Mouse (Mus musculus) A20 (cell line): ENCODE measurements at regions not wholly inside any gene's neighbourhood (a gene's known extent, or its start where the extent isn't known, plus 50 kb on each side); places are given as distances from the start of the nearest gene placed in this dataset.

ENCODE experiments used
- DNase-seq: peaks from one replicate; pipeline ENCODE4 v3.0.0-alpha.2; 2011; ENCODE audit warnings: low read depth, low spot score

GRCm38 (mm10) chr4:137160526-137160925 lies 111.9 kb upstream of the Zbtb40 start:
- no peak for DNase-seq

GRCm38 (mm10) chr4:137158201-137158600 lies 109.6 kb upstream of the Zbtb40 start:
- no peak for DNase-seq

- DNase-seq = no peak
These were observed 108.0 kb upstream of the Zbtb40 start for GRCm38 (mm10) chr4:137156441-137157105.

- DNase-seq = no peak
These were observed 100.2 kb upstream of the Zbtb40 start for GRCm38 (mm10) chr4:137148756-137149155.

DNA sequence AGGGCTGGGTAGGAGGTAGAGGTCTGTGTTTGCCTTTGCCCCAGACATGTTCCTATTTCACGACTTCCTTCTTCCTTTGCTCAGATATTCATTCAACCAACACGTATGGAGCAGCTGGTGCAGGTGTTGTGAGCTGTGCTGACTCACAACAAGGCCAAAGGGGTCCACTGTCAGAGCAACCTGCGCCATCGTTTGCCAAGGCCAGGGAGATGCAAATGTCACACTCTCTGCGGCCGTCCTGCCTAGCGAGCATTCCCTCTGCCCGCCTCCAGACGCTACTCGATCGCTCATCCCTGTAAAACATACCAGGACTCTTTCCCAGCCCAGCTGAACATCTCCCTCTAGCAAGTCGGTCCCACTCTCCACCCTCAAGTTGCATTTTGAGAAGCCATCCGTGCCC lies 99.2 kb upstream of the Zbtb40 start:
- DNase-seq = no peak

DNA sequence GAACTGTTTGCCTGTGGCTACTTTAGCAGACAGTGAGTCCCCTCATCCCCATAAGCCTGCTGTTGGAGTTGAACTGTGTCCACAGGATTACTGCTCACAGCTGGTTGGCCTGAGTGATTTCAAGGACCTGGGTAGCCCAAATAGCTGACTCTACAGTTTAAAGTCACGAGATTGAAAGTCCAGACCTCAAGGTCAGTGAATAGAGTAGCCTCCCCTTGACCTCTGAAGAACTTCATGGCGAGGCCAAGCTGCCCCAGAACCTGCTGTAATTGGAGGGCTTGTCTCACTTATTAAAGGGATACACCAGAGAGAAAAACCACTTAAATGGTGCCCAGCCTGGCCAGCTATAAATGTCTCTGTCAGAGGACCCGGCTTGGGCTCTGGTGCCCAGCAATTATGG lies 97.7 kb upstream of the Zbtb40 start:
- no peak for DNase-seq

DNA sequence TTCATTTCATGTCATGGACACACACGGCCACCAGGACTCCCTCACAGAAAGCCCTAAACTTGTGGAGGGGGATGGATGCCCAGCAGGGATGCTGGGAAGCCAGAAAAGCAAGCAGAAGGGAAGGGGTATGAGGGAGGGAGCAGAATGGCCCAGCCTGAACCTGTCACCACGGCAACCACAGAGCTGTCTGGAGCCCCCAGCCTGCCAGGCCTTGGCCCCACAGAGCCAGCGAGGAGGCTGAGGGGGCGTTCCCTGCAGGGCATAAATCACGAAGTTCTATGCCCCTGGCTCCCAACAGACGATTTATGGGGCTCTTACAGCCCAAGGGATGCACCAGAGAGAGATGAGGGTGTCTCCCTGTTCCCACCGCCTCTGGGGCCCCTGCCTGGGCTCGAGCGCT lies 93.7 kb upstream of the Zbtb40 start:
- DNase-seq = no peak

- no peak for DNase-seq
These were observed 90.6 kb upstream of the Zbtb40 start for GRCm38 (mm10) chr4:137139051-137139705.

DNA sequence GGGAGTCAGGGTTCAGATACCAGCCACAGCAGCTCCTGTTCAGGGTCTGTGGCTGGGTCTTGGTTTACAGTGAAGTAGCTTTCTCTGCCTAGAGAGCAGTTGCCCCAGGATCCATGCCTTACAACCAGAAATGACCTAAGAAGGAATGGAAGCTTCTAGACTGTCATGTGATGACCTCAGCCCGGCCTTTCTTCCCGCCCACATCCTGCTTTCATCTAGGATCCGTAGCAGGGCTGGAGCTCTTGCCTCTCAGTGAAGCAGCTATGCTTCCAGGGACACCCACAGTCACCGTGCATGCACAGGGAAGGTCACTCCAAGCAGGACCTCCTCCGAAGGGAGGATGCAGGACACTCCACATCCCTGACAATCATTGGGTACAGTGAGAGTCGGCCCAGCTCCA lies 89.5 kb upstream of the Zbtb40 start:
- no peak for DNase-seq

DNA sequence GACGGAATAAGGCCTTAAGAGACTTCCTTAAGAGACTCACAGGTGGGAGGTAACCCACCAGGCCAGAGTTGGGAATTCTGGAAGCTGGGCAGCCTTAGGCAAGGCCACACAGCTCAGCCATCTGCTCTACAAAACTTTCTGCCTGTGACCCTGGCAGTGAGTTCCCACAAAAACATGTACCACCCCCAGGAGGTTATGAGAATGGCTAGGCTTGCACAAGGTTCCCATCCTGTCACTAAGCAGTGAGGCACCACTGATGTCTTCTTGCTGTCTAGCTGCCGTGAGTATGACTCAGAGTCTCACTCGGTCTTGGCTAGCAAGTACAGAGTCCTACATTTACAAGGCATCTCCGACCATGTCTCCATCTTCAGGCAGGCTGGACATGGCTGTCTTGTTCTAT lies 87.7 kb upstream of the Zbtb40 start:
- no peak for DNase-seq

DNA sequence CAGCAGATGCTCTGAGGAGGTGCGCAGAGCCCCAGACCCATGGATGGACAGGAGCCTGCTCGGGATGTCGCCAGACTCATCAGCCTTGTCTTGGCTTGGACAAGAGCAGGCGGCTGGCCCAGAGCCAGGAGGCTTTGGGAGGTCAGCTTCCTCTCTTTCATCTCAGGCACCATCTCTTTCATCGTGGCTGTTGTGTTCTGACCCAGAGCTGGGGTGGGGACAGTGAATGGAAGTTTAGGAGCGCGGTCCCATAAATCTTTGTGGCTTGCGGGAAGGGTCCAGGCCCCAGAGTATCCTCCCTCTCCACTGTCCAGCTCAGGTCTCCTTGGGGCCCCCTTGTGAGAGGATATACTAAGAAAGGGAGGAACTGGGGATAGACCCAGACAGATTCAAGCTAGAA lies 87.2 kb upstream of the Zbtb40 start:
- no peak for DNase-seq

- no peak for DNase-seq
These were observed 86.0 kb upstream of the Zbtb40 start for GRCm38 (mm10) chr4:137134553-137134952.

DNA sequence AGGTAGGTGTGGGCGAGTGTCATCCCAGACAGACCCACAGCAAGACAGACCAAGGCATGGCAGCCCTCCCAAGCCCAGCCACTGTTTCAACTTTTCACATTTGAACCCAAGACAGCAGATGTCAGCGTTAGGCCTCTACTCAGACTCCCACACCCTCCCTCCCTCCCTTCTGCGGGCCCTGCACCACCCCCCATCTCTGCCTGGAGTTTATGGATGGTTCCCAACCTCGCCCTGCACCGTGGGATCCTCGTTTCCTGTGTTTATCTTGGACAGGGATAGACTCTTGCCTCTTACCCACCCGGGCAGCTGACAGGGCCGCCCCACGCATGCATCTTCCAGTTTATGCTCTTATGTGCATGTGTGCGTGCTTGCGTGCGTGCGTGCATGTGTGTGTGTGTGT lies 85.2 kb upstream of the Zbtb40 start:
- DNase-seq = no peak

GRCm38 (mm10) chr4:137130619-137131212 lies 82.1 kb upstream of the Zbtb40 start:
- DNase-seq = no peak

- no peak for DNase-seq
These were observed 79.6 kb upstream of the Zbtb40 start for GRCm38 (mm10) chr4:137128152-137128551.

DNA sequence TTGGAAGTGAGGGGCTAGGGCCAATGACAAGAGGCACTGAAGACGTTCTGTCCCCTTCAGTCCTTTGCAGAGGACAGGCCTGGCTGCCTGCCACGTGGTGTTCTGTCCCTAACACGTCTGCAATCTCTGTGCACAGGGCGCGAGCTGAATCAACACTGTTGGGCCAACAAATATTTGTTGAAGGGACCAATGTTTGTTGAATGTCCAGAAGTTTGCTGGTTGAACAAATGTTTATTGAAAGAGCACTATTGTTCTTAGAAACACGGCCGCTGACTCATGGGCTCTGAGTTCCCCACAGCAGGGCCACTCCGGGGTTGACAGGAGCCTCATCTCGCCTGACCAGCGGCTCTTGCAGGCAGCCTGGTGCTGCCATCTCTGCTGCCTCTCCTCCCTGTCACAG lies 73.1 kb upstream of the Zbtb40 start:
- no peak for DNase-seq

GRCm38 (mm10) chr4:137120597-137120996 lies 72.0 kb upstream of the Zbtb40 start:
- no peak for DNase-seq

DNA sequence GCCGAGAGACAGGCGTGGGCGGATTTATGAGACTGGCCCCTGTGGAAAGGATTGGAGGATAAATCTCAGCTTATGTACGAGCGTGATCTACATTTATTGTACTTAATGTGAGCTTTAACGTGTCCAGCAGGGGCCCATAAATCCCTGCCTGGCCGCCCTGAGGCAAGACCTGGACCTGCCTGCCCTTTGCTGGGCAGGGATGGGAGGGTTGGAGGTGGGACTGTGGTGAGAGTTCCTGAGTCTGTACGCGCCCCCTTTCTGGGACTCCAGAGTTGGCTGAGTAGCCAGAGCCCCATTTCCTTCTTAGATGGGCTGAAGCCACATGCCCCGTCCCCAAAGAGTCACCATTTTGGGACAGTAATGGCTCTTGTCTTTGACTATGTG lies 69.7 kb upstream of the Zbtb40 start:
- no peak for DNase-seq

GRCm38 (mm10) chr4:137117471-137118331 lies 69.1 kb upstream of the Zbtb40 start:
- DNase-seq = peak; percentile 75

DNA sequence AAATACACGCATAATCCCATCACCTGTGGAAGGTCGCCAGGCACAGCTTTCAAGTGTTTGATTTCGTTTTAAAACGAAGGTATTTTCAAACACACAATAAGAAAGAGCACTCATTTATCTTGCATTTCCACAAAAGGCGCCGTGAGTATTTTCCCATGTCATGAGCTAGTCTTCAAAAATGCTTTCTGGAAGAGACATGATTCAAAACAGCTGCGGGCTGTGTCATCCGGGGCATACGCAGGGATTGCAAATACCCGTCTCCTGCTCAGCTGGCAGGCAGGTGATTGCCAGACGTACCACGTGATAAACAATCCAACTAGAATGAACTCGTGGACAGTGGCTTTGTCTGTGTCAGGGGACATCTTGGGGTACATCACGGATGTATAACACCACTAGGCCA lies 66.5 kb upstream of the Zbtb40 start:
- DNase-seq = no peak

GRCm38 (mm10) chr4:137110276-137110675 lies 61.7 kb upstream of the Zbtb40 start:
- no peak for DNase-seq

GRCm38 (mm10) chr4:137104447-137105044 lies 55.9 kb upstream of the Zbtb40 start:
- DNase-seq = no peak
